Mouse (Mus musculus): ENCODE data around the gene Dync1h1.
"Not testable (repeated sequence)": the region's sequence is repeated elsewhere in the genome, so short reads cannot be mapped to it uniquely, and the experiment has no call there.

The Dync1h1 gene

GRCm38 (mm10) chr12:110606676-110607075, 5.4 kb downstream of the Dync1h1 start:
- DNase-seq (ENCODE audit: low spot score in 2 of 2), result no peak

GRCm38 (mm10) chr12:110608460-110609152, 7.4 kb downstream of the Dync1h1 start:
- DNase-seq (ENCODE audit: low spot score in 2 of 2), result no peak

- no peak for DNase-seq (ENCODE audit: low spot score in 2 of 2)
Measured at GRCm38 (mm10) chr12:110609153-110609497, 7.9 kb downstream of the Dync1h1 start.

GRCm38 (mm10) chr12:110610713-110611112, 9.5 kb downstream of the Dync1h1 start:
- no peak for DNase-seq (ENCODE audit: low spot score in 2 of 2)

- DNase-seq (ENCODE audit: low spot score in 2 of 2), result no peak
Measured at GRCm38 (mm10) chr12:110630056-110630455, 28.8 kb downstream of the Dync1h1 start.

- DNase-seq (ENCODE audit: low spot score in 2 of 2), result no peak
Measured at GRCm38 (mm10) chr12:110636293-110636692, 35.0 kb downstream of the Dync1h1 start.

GRCm38 (mm10) chr12:110637507-110638114, 36.4 kb downstream of the Dync1h1 start:
- no peak for DNase-seq (ENCODE audit: low spot score in 2 of 2)

GRCm38 (mm10) chr12:110650241-110650641, 49.0 kb downstream of the Dync1h1 start:
- DNase-seq (ENCODE audit: low spot score in 2 of 2), result no peak

GRCm38 (mm10) chr12:110651464-110651863, 50.2 kb downstream of the Dync1h1 start:
- DNase-seq (ENCODE audit: low spot score in 2 of 2), result no peak

GRCm38 (mm10) chr12:110661746-110662145, 60.5 kb downstream of the Dync1h1 start:
- no peak for DNase-seq (ENCODE audit: low spot score in 2 of 2)

- DNase-seq (ENCODE audit: low spot score in 2 of 2), result no peak
Measured at GRCm38 (mm10) chr12:110667466-110668077, 66.3 kb downstream of the Dync1h1 start.

GRCm38 (mm10) chr12:110674243-110674642, 73.0 kb downstream of the Dync1h1 start:
- peak in 1 of 2 experiments; percentile 25 for DNase-seq (ENCODE audit: low spot score in 2 of 2)

GRCm38 (mm10) chr12:110681191-110681590, 79.9 kb downstream of the Dync1h1 start:
- no peak for DNase-seq (ENCODE audit: low spot score in 2 of 2)

GRCm38 (mm10) chr12:110681878-110682277, 80.6 kb downstream of the Dync1h1 start:
- DNase-seq (ENCODE audit: low spot score in 2 of 2), result no peak

- no peak for DNase-seq (ENCODE audit: low spot score in 2 of 2)
Measured at GRCm38 (mm10) chr12:110682561-110683299, 81.5 kb downstream of the Dync1h1 start, which contains the start of gene 1700001K19Rik. Gene 1700001K19Rik, minus strand, starts transcription at chr12:110682619.

GRCm38 (mm10) chr12:110683580-110683979, 82.3 kb downstream of the Dync1h1 start:
- no peak for DNase-seq (ENCODE audit: low spot score in 2 of 2)

- DNase-seq (ENCODE audit: low spot score in 2 of 2), result no peak
Measured at GRCm38 (mm10) chr12:110687894-110688734, 86.9 kb downstream of the Dync1h1 start.

GRCm38 (mm10) chr12:110688921-110689320, 87.7 kb downstream of the Dync1h1 start:
- DNase-seq (ENCODE audit: low spot score in 2 of 2), result not testable (repeated sequence)

GRCm38 (mm10) chr12:110689919-110690643, 88.8 kb downstream of the Dync1h1 start:
- no peak for DNase-seq (ENCODE audit: low spot score in 2 of 2)

- not testable (repeated sequence) for DNase-seq (ENCODE audit: low spot score in 2 of 2)
Measured at GRCm38 (mm10) chr12:110693378-110693777, 92.1 kb downstream of the Dync1h1 start.

All from thymus, postnatal 10 days (tissue).